Mouse (Mus musculus): ENCODE measurements around the gene Gm20388.

DNA sequence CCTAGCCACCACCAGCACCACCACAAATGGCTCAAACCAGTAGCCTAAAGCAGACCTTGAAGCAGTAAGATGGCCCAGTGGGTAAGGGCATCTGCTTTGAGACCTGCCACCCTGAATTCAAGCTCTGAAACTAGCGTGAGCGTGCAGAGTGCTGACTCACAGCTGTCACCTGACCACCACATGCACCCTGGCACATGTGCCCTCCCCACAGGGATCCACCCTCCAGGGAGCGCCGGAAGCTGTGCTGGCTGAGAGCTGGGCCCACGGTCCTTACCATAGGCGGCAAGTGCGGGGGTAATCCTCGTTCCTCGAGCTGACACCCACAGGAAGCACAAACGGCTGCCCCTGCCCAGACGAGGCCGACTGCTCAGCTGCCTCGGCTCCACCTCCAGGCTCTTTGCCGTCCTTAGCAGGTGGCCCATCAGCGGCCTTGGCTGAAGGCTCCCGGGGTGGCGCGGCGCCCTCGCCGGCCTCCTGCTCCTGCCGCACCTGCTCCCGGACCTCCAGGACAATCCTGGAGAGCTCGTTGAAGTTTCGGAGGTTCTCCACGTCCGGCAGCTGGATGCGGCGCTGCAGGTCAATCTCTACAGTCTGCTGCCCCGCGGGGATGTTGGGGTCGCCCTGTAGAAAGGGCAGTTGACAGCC, 1643.3 kb downstream of the Gm20388 start:
- TF ChIP-seq CTCF (IDR thresholded peaks at IDR 0.05; ENCODE audit: borderline replicate concordance, extremely low read depth, insufficient read depth, insufficient read length) (no peak), POLR2A (IDR thresholded peaks at IDR 0.05; ENCODE audit: borderline replicate concordance, extremely low read depth, insufficient read depth, insufficient read length, poor library complexity, severe bottlenecking) (no peak)

Data from brain, embryonic 14.5 days (tissue).